Mouse (Mus musculus) embryonic fibroblast, embryonic 13.5 days (primary cell): ENCODE measurements around the gene Adam22. TPM values are rescaled to one million over a fixed set of nuclear protein-coding genes. Genes with fewer than 3 reads are reported as not detected.

Experiments used
- H3K27ac ChIP-seq: 2 replicates; pipeline ENCODE4 v1.5.1; 2012; ENCODE audit warnings: low read length, control low read depth, inconsistent platforms; ENCODE audit not compliant: insufficient read depth
- H3K4me1 ChIP-seq: 2 replicates; pipeline ENCODE4 v1.6.1; 2011; ENCODE audit warnings: low read length; ENCODE audit not compliant: control insufficient read depth, insufficient read depth
- H3K4me3 ChIP-seq: 2 replicates; pipeline ENCODE4 v1.5.1; 2011; ENCODE audit warnings: mild to moderate bottlenecking, control low read depth, low read length; ENCODE audit not compliant: insufficient read depth
- CTCF ChIP-seq: IDR thresholded peaks from 2 replicates; pipeline ENCODE4 v1.5.1; 2011; ENCODE audit warnings: mild to moderate bottlenecking, control low read depth, low read length, moderate library complexity, borderline replicate concordance; ENCODE audit not compliant: insufficient read depth
- POLR2A ChIP-seq: IDR thresholded peaks from 2 replicates; pipeline ENCODE4 v1.6.1; 2011; ENCODE audit warnings: low read depth, mild to moderate bottlenecking, control low read depth, low read length, moderate library complexity
- polyA plus RNA-seq: library from polyadenylated mRNA; stranded (reverse); fragments of >200 nt; gene quantifications from 2 replicates; pipeline ENCODE4 v1.2.4, GENCODE M21; 2011; ENCODE audit warnings: low read depth; ENCODE audit not compliant: missing spikeins, insufficient read length

Adam22 gene
- polyA plus RNA-seq, 1 experiment = 10.4 TPM

DNA sequence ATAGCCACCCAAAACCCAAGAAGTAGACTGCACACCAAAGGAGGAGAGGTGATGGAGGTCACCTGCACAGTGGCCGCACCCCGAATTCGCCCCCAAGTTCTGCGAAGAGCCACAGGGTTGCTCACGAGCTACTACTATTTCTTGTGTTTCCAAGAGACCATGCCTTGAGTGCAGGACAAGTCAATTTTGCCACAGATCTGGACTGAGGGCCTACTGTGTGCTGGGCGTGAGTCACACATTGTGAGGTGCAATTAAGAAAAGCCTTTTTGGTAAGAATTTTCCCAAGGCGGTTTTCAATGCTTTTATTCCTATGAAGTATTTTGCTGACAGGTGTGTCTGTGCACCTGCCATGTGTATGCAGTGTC, 350 bp upstream of the Adam22 start:
- H3K27ac ChIP-seq = no peak overlapping the region
- H3K4me1 ChIP-seq = no peaks in the 10 kb centered on the region
- TF ChIP-seq CTCF (no peak), POLR2A (no peak)
- H3K4me3 ChIP-seq = no peak overlapping the region

DNA sequence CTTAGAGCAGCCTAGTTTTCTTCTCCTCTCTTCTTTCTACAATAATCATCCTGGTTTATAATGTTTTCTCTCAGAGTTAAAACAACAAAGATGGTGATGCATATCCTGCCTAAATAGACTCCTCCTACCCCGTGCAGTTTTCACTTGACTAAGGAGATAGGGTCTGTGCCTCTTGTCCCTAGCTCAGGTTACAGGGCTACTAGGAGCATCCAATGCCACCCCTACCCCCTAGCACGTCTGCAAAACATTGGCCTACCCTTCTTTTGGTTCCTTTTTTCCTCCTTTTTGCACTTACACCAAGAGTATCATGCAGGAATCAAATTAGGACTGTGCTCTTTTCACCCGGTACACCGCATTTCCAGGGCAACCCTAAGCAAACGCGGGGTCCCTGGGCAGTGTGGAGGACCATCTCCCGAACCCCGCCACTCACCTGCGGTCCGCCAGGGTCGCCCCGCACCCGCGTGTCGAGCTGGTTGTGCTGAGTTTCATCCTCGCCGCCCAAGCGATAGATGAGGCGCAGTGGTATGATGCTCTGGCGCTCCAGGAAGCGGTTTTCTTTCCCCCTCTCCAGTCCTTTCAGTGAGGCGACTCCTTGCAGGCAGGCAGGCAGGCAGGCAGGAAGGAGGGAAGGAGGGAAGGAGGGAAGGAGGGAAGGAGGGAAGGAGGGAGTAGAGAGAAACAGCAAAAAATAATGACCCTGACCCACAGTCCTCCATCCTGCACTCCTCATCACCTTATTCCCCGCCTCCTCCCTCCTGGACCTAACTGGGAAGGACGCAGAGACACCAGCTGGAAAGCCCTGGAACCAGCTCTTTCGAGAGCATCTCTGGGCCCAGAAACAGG, 968 bp downstream of the Adam22 start:
- TF ChIP-seq POLR2A (no peak), CTCF (no peak)
- Histone ChIP-seq H3K27ac (no peak overlapping the region), H3K4me1 (no peaks in the 10 kb centered on the region), H3K4me3 (peak overlapping the region; percentile 46)

- TF ChIP-seq CTCF = no peak
- TF ChIP-seq POLR2A = no peak
- Histone ChIP-seq H3K4me3 (no peak overlapping the region), H3K27ac (no peak overlapping the region), H3K4me1 (peaks cover 6% of the 10 kb centered on the region; the same call in 1 of the 2 replicates)
These were observed 5.6 kb downstream of the Adam22 start for GRCm38 (mm10) chr5:8362361-8362760.

DNA sequence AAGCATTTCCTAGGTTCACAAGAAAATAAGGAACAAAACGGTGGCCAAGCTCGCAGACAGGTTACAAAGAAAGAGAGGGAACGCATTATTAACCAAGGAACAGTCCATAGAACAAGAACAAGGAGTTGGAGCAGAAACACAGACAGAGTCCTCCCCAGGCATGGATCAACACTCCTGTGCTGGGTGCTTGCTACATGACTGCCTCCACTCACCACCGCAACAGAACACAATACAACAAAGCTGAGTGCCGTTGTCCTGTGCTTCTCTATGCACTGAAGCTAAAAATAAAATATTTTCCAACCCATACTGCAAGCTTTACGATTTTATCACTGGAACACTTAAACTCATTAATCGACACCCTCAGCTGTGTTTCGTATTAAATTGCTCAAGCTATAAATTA, 10.3 kb downstream of the Adam22 start:
- Histone ChIP-seq H3K27ac (no peak overlapping the region), H3K4me1 (peaks cover 14% of the 10 kb centered on the region), H3K4me3 (no peak overlapping the region)
- no peak for TF ChIP-seq POLR2A

DNA sequence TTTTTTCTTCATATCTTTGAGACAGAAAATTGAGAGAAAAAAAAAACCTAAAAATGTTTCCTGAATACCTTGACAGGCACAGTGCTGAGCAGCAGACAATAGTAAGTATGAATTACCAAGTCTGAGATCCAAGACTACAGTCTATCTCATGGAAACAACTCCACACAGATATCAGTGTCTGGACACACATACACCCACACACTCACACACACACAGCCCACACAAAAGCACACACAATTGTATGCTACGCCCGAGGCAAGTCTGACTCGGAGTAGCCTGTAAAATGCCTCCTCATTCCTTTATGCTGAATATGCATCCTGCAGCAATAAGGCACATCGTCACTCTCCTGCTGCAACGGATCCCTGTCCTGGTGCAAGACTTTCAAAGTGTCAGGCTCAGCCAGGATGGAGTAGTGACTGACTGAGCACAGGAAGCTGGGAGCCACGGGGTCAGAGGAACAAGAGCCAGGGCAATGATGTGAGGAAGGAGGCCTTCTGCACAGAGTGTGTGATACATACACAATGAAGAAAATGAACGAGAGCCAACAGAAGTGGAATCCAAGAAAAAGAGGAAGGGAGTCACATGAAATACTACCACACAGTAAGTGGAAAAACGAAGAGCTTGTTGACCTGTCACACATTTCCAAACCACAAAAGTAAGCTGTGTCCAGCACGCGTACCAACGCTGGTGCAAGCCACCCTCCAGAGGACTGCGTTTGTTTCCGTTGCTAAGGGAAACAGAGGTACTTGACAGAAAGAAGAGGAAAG, 10.9 kb downstream of the Adam22 start:
- Histone ChIP-seq H3K27ac (no peak overlapping the region; the same call in 1 of the 2 replicates), H3K4me3 (no peak overlapping the region), H3K4me1 (peaks cover 14% of the 10 kb centered on the region)
- TF ChIP-seq CTCF (no peak), POLR2A (no peak)

- 0 out of 2 replicates have a peak overlapping the region, but pooled peaks have one; percentile 29 for H3K27ac ChIP-seq
- TF ChIP-seq POLR2A = no peak
- no peak for TF ChIP-seq CTCF
- no peak overlapping the region for H3K4me3 ChIP-seq
- H3K4me1 ChIP-seq = peaks cover 14% of the 10 kb centered on the region
These were observed 11.6 kb downstream of the Adam22 start for GRCm38 (mm10) chr5:8356326-8356725.

GRCm38 (mm10) chr5:8349557-8349956, 18.4 kb downstream of the Adam22 start:
- Histone ChIP-seq H3K4me1 (no peaks in the 10 kb centered on the region), H3K4me3 (no peak overlapping the region), H3K27ac (no peak overlapping the region)
- TF ChIP-seq POLR2A = no peak
- no peak for TF ChIP-seq CTCF

DNA sequence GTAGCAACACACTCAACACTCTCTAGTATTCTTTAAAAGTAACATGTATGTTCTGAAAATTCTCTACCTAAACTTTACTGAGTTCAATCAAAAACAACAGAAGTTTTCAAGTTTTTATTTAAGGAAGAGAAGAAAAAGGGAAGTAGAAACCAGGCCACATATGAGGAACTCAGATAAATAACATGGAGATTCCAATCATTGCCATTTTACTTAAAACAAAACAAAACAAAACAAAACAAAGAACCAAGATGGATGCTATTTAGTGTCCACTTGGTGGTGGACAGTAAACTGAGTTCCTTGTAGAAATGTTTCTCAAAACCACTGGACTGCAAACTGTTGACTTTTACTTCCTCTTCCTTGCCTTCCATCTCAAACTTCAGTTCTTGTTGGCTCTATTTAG, 21.6 kb downstream of the Adam22 start:
- Histone ChIP-seq H3K4me3 (no peak overlapping the region), H3K27ac (no peak overlapping the region), H3K4me1 (no peaks in the 10 kb centered on the region)
- no peak for TF ChIP-seq CTCF
- no peak for TF ChIP-seq POLR2A

GRCm38 (mm10) chr5:8343296-8343695, 24.7 kb downstream of the Adam22 start:
- H3K4me1 ChIP-seq = no peaks in the 10 kb centered on the region
- no peak overlapping the region for H3K4me3 ChIP-seq
- H3K27ac ChIP-seq = no peak overlapping the region
- TF ChIP-seq POLR2A (no peak), CTCF (no peak)

DNA sequence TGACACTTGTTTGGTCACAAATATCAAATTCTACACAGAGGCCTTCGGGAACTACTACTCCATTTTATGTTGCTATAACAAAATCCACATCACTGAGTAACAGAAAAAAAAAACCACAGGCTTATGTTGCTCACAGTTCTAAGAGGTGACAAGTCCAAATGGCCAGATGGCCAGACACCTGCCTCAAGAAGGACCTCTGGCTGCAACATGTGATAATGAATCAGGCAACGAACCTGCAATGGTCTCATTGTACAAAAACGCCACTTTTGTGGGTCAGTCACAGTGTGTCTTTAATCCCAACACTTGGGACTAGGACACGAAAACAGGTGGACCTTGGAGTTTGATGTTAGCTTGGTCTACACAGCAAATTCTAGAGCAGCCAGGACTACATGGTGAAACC, 26.3 kb downstream of the Adam22 start:
- Histone ChIP-seq H3K4me1 (no peaks in the 10 kb centered on the region), H3K27ac (no peak overlapping the region), H3K4me3 (no peak overlapping the region)
- TF ChIP-seq CTCF (no peak), POLR2A (no peak)
